Mouse (Mus musculus): Measurements from ENCODE around the gene Kdm5a. TPM values are rescaled to one million over a fixed set of nuclear protein-coding genes. Genes with fewer than 3 reads are reported as not detected.

The Kdm5a gene
- polyA plus RNA-seq, 2 experiments: 13.5 to 45.4 TPM

- no peak overlapping the region for H3K9ac ChIP-seq (ENCODE audit: low read depth, low read length, severe bottlenecking)
- H3K9me3 ChIP-seq (ENCODE audit: control insufficient read depth, low read length): no peaks in the 10 kb centered on the region
- no peaks in the 10 kb centered on the region for H3K4me1 ChIP-seq (ENCODE audit: control insufficient read depth, insufficient read depth, low read length)
- no peaks in the 10 kb centered on the region for H3K27me3 ChIP-seq (ENCODE audit: control insufficient read depth, insufficient read depth, low read length)
- no peaks in the 10 kb centered on the region for H3K36me3 ChIP-seq (ENCODE audit: control insufficient read depth, insufficient read depth, low read length)
- no peak for ATAC-seq (ENCODE audit: low FRiP score, low read depth)
- H3K27ac ChIP-seq (replicated peaks; ENCODE audit: low read depth, low read length): no peak overlapping the region
- DNase-seq (ENCODE audit: low spot score): no peak
- no peak for TF ChIP-seq POLR2A (IDR thresholded peaks at IDR 0.05; ENCODE audit: borderline replicate concordance, extremely low read depth, insufficient read depth, insufficient read length)
- H3K4me3 ChIP-seq (replicated peaks; ENCODE audit: low read length): no peak overlapping the region
- 30% methylated on average over 8 of the region's 8 CpGs for WGBS
- no peak overlapping the region for H3K4me2 ChIP-seq (replicated peaks; ENCODE audit: low read depth, low read length, severe bottlenecking)
Observed at GRCm38 (mm10) chr6:120472455-120473140, 108.7 kb downstream of the Kdm5a start.

- H3K4me1 ChIP-seq (ENCODE audit: control insufficient read depth, insufficient read depth, low read length): no peaks in the 10 kb centered on the region
- no peak overlapping the region for H3K9ac ChIP-seq (ENCODE audit: low read depth, low read length, severe bottlenecking)
- DNase-seq (ENCODE audit: low spot score): no peak
- no peak overlapping the region for H3K4me3 ChIP-seq (replicated peaks; ENCODE audit: low read length)
- WGBS: 43% methylated on average over 3 of the region's 5 CpGs
- H3K27me3 ChIP-seq (ENCODE audit: control insufficient read depth, insufficient read depth, low read length): no peaks in the 10 kb centered on the region
- no peak overlapping the region for H3K27ac ChIP-seq (replicated peaks; ENCODE audit: low read depth, low read length)
- no peaks in the 10 kb centered on the region for H3K36me3 ChIP-seq (ENCODE audit: control insufficient read depth, insufficient read depth, low read length)
- H3K4me2 ChIP-seq (replicated peaks; ENCODE audit: low read depth, low read length, severe bottlenecking): no peak overlapping the region
- no peak for ATAC-seq (ENCODE audit: low FRiP score, low read depth)
- TF ChIP-seq POLR2A (IDR thresholded peaks at IDR 0.05; ENCODE audit: borderline replicate concordance, extremely low read depth, insufficient read depth, insufficient read length): no peak
- H3K9me3 ChIP-seq (ENCODE audit: control insufficient read depth, low read length): no peaks in the 10 kb centered on the region
Observed at GRCm38 (mm10) chr6:120473427-120473826, 109.5 kb downstream of the Kdm5a start.

- ATAC-seq (ENCODE audit: low FRiP score, low read depth) (no peak), DNase-seq (ENCODE audit: low spot score) (no peak)
- H3K27me3 ChIP-seq (ENCODE audit: control insufficient read depth, insufficient read depth, low read length): no peaks in the 10 kb centered on the region
- H3K27ac ChIP-seq (replicated peaks; ENCODE audit: low read depth, low read length): no peak overlapping the region
- H3K36me3 ChIP-seq (ENCODE audit: control insufficient read depth, insufficient read depth, low read length): no peaks in the 10 kb centered on the region
- H3K9ac ChIP-seq (ENCODE audit: low read depth, low read length, severe bottlenecking): no peak overlapping the region
- no peak overlapping the region for H3K4me3 ChIP-seq (replicated peaks; ENCODE audit: low read length)
- 64% methylated on average over 8 of the region's 8 CpGs for WGBS
- H3K4me2 ChIP-seq (replicated peaks; ENCODE audit: low read depth, low read length, severe bottlenecking): no peak overlapping the region
- no peaks in the 10 kb centered on the region for H3K4me1 ChIP-seq (ENCODE audit: control insufficient read depth, insufficient read depth, low read length)
- TF ChIP-seq POLR2A (IDR thresholded peaks at IDR 0.05; ENCODE audit: borderline replicate concordance, extremely low read depth, insufficient read depth, insufficient read length): no peak
- H3K9me3 ChIP-seq (ENCODE audit: control insufficient read depth, low read length): no peaks in the 10 kb centered on the region
Observed at GRCm38 (mm10) chr6:120475288-120475687, 111.4 kb downstream of the Kdm5a start.

- no peaks in the 10 kb centered on the region for H3K9me3 ChIP-seq (ENCODE audit: control insufficient read depth, low read length)
- H3K9ac ChIP-seq (ENCODE audit: low read depth, low read length, severe bottlenecking): no peak overlapping the region
- ATAC-seq (ENCODE audit: low FRiP score, low read depth): no peak
- no peaks in the 10 kb centered on the region for H3K27me3 ChIP-seq (ENCODE audit: control insufficient read depth, insufficient read depth, low read length)
- H3K4me1 ChIP-seq (ENCODE audit: control insufficient read depth, insufficient read depth, low read length): no peaks in the 10 kb centered on the region; the same call in 1 of the 2 replicates
- no peak for TF ChIP-seq POLR2A (IDR thresholded peaks at IDR 0.05; ENCODE audit: borderline replicate concordance, extremely low read depth, insufficient read depth, insufficient read length)
- H3K4me2 ChIP-seq (replicated peaks; ENCODE audit: low read depth, low read length, severe bottlenecking): no peak overlapping the region
- H3K27ac ChIP-seq (replicated peaks; ENCODE audit: low read depth, low read length): no peak overlapping the region
- 74% methylated on average over 2 of the region's 2 CpGs for WGBS
- no peak for DNase-seq (ENCODE audit: low spot score)
- no peak overlapping the region for H3K4me3 ChIP-seq (replicated peaks; ENCODE audit: low read length)
- peaks cover 6% of the 10 kb centered on the region for H3K36me3 ChIP-seq (ENCODE audit: control insufficient read depth, insufficient read depth, low read length)
Observed at GRCm38 (mm10) chr6:120479302-120479701, 115.4 kb downstream of the Kdm5a start.

GRCm38 (mm10) chr6:120480361-120480760, 116.4 kb downstream of the Kdm5a start:
- H3K27ac ChIP-seq (replicated peaks; ENCODE audit: low read depth, low read length): no peak overlapping the region
- peaks cover 6% of the 10 kb centered on the region for H3K36me3 ChIP-seq (ENCODE audit: control insufficient read depth, insufficient read depth, low read length)
- no peaks in the 10 kb centered on the region for H3K9me3 ChIP-seq (ENCODE audit: control insufficient read depth, low read length)
- H3K4me3 ChIP-seq (replicated peaks; ENCODE audit: low read length): no peak overlapping the region
- ATAC-seq (ENCODE audit: low FRiP score, low read depth): no peak
- H3K4me1 ChIP-seq (ENCODE audit: control insufficient read depth, insufficient read depth, low read length): no peaks in the 10 kb centered on the region; the same call in 1 of the 2 replicates
- no peak overlapping the region for H3K9ac ChIP-seq (ENCODE audit: low read depth, low read length, severe bottlenecking)
- no peaks in the 10 kb centered on the region for H3K27me3 ChIP-seq (ENCODE audit: control insufficient read depth, insufficient read depth, low read length)
- DNase-seq (ENCODE audit: low spot score): no peak
- 87% methylated on average over 5 of the region's 5 CpGs for WGBS
- TF ChIP-seq POLR2A (IDR thresholded peaks at IDR 0.05; ENCODE audit: borderline replicate concordance, extremely low read depth, insufficient read depth, insufficient read length): no peak
- H3K4me2 ChIP-seq (replicated peaks; ENCODE audit: low read depth, low read length, severe bottlenecking): no peak overlapping the region
